Mouse (Mus musculus) common myeloid progenitor, adult 5-6 weeks (primary cell): ENCODE results near the gene Clstn1. TPM values are rescaled to one million over a fixed set of nuclear protein-coding genes. Genes with fewer than 3 reads are reported as not detected.

Source experiments
- ATAC-seq: replicated peaks from 2 replicates; pipeline ENCODE4 v1.8.0; 2016; ENCODE audit warnings: low read depth, mild to moderate bottlenecking, moderate TSS enrichment, inconsistent platforms; ENCODE audit not compliant: poor library complexity, severe bottlenecking
- total RNA-seq: library from RNA; stranded (forward); fragments of 200-1000, 187-1606 nt; gene quantifications from 2 replicates; pipeline ENCODE4 v1.2.3, GENCODE M21; 2017

Gene Clstn1
- total RNA-seq, 1 experiment from 2014 or later = 13.4 TPM

GRCm38 (mm10) chr4:149626809-149627208 is 40.5 kb downstream of the Clstn1 start:
- no peak for ATAC-seq

- peak; percentile 97 for ATAC-seq
Measured at GRCm38 (mm10) chr4:149628372-149628771, 42.1 kb downstream of the Clstn1 start.

- no peak for ATAC-seq
Measured at GRCm38 (mm10) chr4:149628810-149629209, 42.5 kb downstream of the Clstn1 start.

- no peak for ATAC-seq
Measured at GRCm38 (mm10) chr4:149632670-149633307, 46.5 kb downstream of the Clstn1 start.

GRCm38 (mm10) chr4:149634157-149634556 is 47.9 kb downstream of the Clstn1 start:
- ATAC-seq = no peak

GRCm38 (mm10) chr4:149634966-149635365 is 48.7 kb downstream of the Clstn1 start:
- ATAC-seq = peak; percentile 64

- no peak; the same call in 1 of the 2 replicates for ATAC-seq
Measured at GRCm38 (mm10) chr4:149635915-149636415, 49.7 kb downstream of the Clstn1 start.

- ATAC-seq = no peak
Measured at GRCm38 (mm10) chr4:149637942-149638341, 51.7 kb downstream of the Clstn1 start.

- no peak for ATAC-seq
Measured at GRCm38 (mm10) chr4:149640831-149641230, 54.6 kb downstream of the Clstn1 start.

- ATAC-seq = no peak
Measured at GRCm38 (mm10) chr4:149641400-149641799, 55.1 kb downstream of the Clstn1 start.

- ATAC-seq = no peak
Measured at GRCm38 (mm10) chr4:149641956-149642355, 55.7 kb downstream of the Clstn1 start.

GRCm38 (mm10) chr4:149645761-149646160 is 59.5 kb downstream of the Clstn1 start:
- no peak for ATAC-seq

GRCm38 (mm10) chr4:149648031-149648805 is 62.0 kb downstream of the Clstn1 start:
- ATAC-seq = peak; percentile 68

GRCm38 (mm10) chr4:149650493-149651193 is 64.4 kb downstream of the Clstn1 start:
- ATAC-seq = peak; percentile 24

GRCm38 (mm10) chr4:149654232-149654631 is 68.0 kb downstream of the Clstn1 start:
- no peak for ATAC-seq

GRCm38 (mm10) chr4:149657858-149658416 is 71.7 kb downstream of the Clstn1 start:
- ATAC-seq = peak; percentile 73

- no peak for ATAC-seq
Measured at GRCm38 (mm10) chr4:149659495-149660116, 73.3 kb downstream of the Clstn1 start.

- ATAC-seq = no peak
Measured at GRCm38 (mm10) chr4:149660598-149660997, 74.3 kb downstream of the Clstn1 start.

GRCm38 (mm10) chr4:149661967-149662589 is 75.8 kb downstream of the Clstn1 start:
- ATAC-seq = peak; percentile 61
